Mouse (Mus musculus): ENCODE measurements around the gene Tagln. TPM values are rescaled to one million over a fixed set of nuclear protein-coding genes. Genes with fewer than 3 reads are reported as not detected.

Tagln gene
- polyA plus RNA-seq, 1 experiment from 2014 or later = 443 TPM

- Histone ChIP-seq H3K27me3 (replicated peaks; ENCODE audit: control insufficient read depth, insufficient read depth, low read length) (no peaks in the 10 kb centered on the region), H3K27ac (ENCODE audit: low read depth) (no peak overlapping the region), H3K4me2 (ENCODE audit: low read length) (no peak overlapping the region), H3K36me3 (ENCODE audit: control insufficient read depth, insufficient read depth, low read length) (peaks cover 66% of the 10 kb centered on the region), H3K9ac (ENCODE audit: low read length) (no peak overlapping the region), H3K4me3 (ENCODE audit: low read depth, low read length) (no peak overlapping the region), H3K9me3 (ENCODE audit: control insufficient read depth, low read length) (no peaks in the 10 kb centered on the region), H3K4me1 (replicated peaks; ENCODE audit: control insufficient read depth, insufficient read depth, low read length) (no peaks in the 10 kb centered on the region)
- 88% methylated on average over 16 of the region's 16 CpGs for WGBS
- no peak for ATAC-seq (replicated peaks; ENCODE audit: low FRiP score, low TSS enrichment, low read depth)
- DNase-seq (ENCODE audit: low spot score) = no peak
Observed at GRCm38 (mm10) chr9:45942464-45942863, 6.6 kb upstream of the Tagln start.

- H3K9me3 ChIP-seq (ENCODE audit: control insufficient read depth, low read length) = no peaks in the 10 kb centered on the region
- no peak overlapping the region for H3K27ac ChIP-seq (ENCODE audit: low read depth)
- H3K4me1 ChIP-seq (replicated peaks; ENCODE audit: control insufficient read depth, insufficient read depth, low read length) = peaks cover 4% of the 10 kb centered on the region
- DNase-seq (ENCODE audit: low spot score) = no peak
- no peak for ATAC-seq (replicated peaks; ENCODE audit: low FRiP score, low TSS enrichment, low read depth)
- WGBS = 64% methylated on average over 18 of the region's 18 CpGs
- no peaks in the 10 kb centered on the region for H3K27me3 ChIP-seq (replicated peaks; ENCODE audit: control insufficient read depth, insufficient read depth, low read length)
- H3K4me3 ChIP-seq (ENCODE audit: low read depth, low read length) = no peak overlapping the region
- H3K9ac ChIP-seq (ENCODE audit: low read length) = no peak overlapping the region
- no peak overlapping the region for H3K4me2 ChIP-seq (ENCODE audit: low read length)
- peaks cover 61% of the 10 kb centered on the region for H3K36me3 ChIP-seq (ENCODE audit: control insufficient read depth, insufficient read depth, low read length)
Observed at GRCm38 (mm10) chr9:45941329-45941888, 5.6 kb upstream of the Tagln start.

GRCm38 (mm10) chr9:45939794-45940193, 3.9 kb upstream of the Tagln start:
- no peak for DNase-seq (ENCODE audit: low spot score)
- WGBS = 90% methylated on average over 6 of the region's 6 CpGs
- Histone ChIP-seq H3K27ac (ENCODE audit: low read depth) (no peak overlapping the region), H3K4me2 (ENCODE audit: low read length) (no peak overlapping the region), H3K4me3 (ENCODE audit: low read depth, low read length) (no peak overlapping the region), H3K36me3 (ENCODE audit: control insufficient read depth, insufficient read depth, low read length) (peaks cover 45% of the 10 kb centered on the region), H3K27me3 (replicated peaks; ENCODE audit: control insufficient read depth, insufficient read depth, low read length) (no peaks in the 10 kb centered on the region), H3K9ac (ENCODE audit: low read length) (no peak overlapping the region), H3K9me3 (ENCODE audit: control insufficient read depth, low read length) (no peaks in the 10 kb centered on the region), H3K4me1 (replicated peaks; ENCODE audit: control insufficient read depth, insufficient read depth, low read length) (peaks cover 15% of the 10 kb centered on the region)
- ATAC-seq (replicated peaks; ENCODE audit: low FRiP score, low TSS enrichment, low read depth) = no peak

GRCm38 (mm10) chr9:45938952-45939637, 3.2 kb upstream of the Tagln start:
- Histone ChIP-seq H3K9ac (ENCODE audit: low read length) (no peak overlapping the region), H3K36me3 (ENCODE audit: control insufficient read depth, insufficient read depth, low read length) (peaks cover 38% of the 10 kb centered on the region), H3K9me3 (ENCODE audit: control insufficient read depth, low read length) (no peaks in the 10 kb centered on the region), H3K27ac (ENCODE audit: low read depth) (no peak overlapping the region), H3K4me1 (replicated peaks; ENCODE audit: control insufficient read depth, insufficient read depth, low read length) (peaks cover 15% of the 10 kb centered on the region), H3K27me3 (replicated peaks; ENCODE audit: control insufficient read depth, insufficient read depth, low read length) (no peaks in the 10 kb centered on the region), H3K4me2 (ENCODE audit: low read length) (no peak overlapping the region), H3K4me3 (ENCODE audit: low read depth, low read length) (no peak overlapping the region)
- DNase-seq (ENCODE audit: low spot score) (no peak), ATAC-seq (replicated peaks; ENCODE audit: low FRiP score, low TSS enrichment, low read depth) (no peak)
- WGBS = 85% methylated on average over 15 of the region's 15 CpGs

GRCm38 (mm10) chr9:45938088-45938487, 2.2 kb upstream of the Tagln start:
- H3K4me3 ChIP-seq (ENCODE audit: low read depth, low read length) = no peak overlapping the region
- DNase-seq (ENCODE audit: low spot score) (no peak), ATAC-seq (replicated peaks; ENCODE audit: low FRiP score, low TSS enrichment, low read depth) (no peak)
- no peak overlapping the region for H3K9ac ChIP-seq (ENCODE audit: low read length)
- peaks cover 16% of the 10 kb centered on the region for H3K4me1 ChIP-seq (replicated peaks; ENCODE audit: control insufficient read depth, insufficient read depth, low read length)
- 96% methylated on average over 8 of the region's 8 CpGs for WGBS
- H3K4me2 ChIP-seq (ENCODE audit: low read length) = no peak overlapping the region
- H3K36me3 ChIP-seq (ENCODE audit: control insufficient read depth, insufficient read depth, low read length) = peaks cover 30% of the 10 kb centered on the region
- no peaks in the 10 kb centered on the region for H3K9me3 ChIP-seq (ENCODE audit: control insufficient read depth, low read length)
- H3K27me3 ChIP-seq (replicated peaks; ENCODE audit: control insufficient read depth, insufficient read depth, low read length) = no peaks in the 10 kb centered on the region
- no peak overlapping the region for H3K27ac ChIP-seq (ENCODE audit: low read depth)

GRCm38 (mm10) chr9:45936883-45937282, 1.0 kb upstream of the Tagln start:
- peaks cover 25% of the 10 kb centered on the region for H3K4me1 ChIP-seq (replicated peaks; ENCODE audit: control insufficient read depth, insufficient read depth, low read length)

GRCm38 (mm10) chr9:45932571-45933415, 3.1 kb downstream of the Tagln start:
- WGBS = 62% methylated on average over 11 of the region's 11 CpGs
- Histone ChIP-seq H3K27ac (ENCODE audit: low read depth) (peak overlapping the region; percentile 3; the same call in 1 of the 2 replicates), H3K4me3 (ENCODE audit: low read depth, low read length) (peak overlapping the region; percentile 33; the same call in 1 of the 2 replicates), H3K9me3 (ENCODE audit: control insufficient read depth, low read length) (no peaks in the 10 kb centered on the region), H3K27me3 (replicated peaks; ENCODE audit: control insufficient read depth, insufficient read depth, low read length) (no peaks in the 10 kb centered on the region), H3K36me3 (ENCODE audit: control insufficient read depth, insufficient read depth, low read length) (peaks cover 38% of the 10 kb centered on the region), H3K4me2 (ENCODE audit: low read length) (peak overlapping the region; percentile 44), H3K4me1 (replicated peaks; ENCODE audit: control insufficient read depth, insufficient read depth, low read length) (peaks cover 25% of the 10 kb centered on the region), H3K9ac (ENCODE audit: low read length) (no peak overlapping the region; the same call in 1 of the 2 replicates)
- ATAC-seq (replicated peaks; ENCODE audit: low FRiP score, low TSS enrichment, low read depth) (no peak), DNase-seq (ENCODE audit: low spot score) (no peak)

More at GRCm38 (mm10) chr9:45936883-45937282, 1.0 kb upstream of the Tagln start:
- H3K9me3 ChIP-seq (ENCODE audit: control insufficient read depth, low read length) = no peaks in the 10 kb centered on the region
- H3K4me2 ChIP-seq (ENCODE audit: low read length) = no peak overlapping the region
- H3K36me3 ChIP-seq (ENCODE audit: control insufficient read depth, insufficient read depth, low read length) = peaks cover 19% of the 10 kb centered on the region
- H3K4me3 ChIP-seq (ENCODE audit: low read depth, low read length) = no peak overlapping the region
- peak; percentile 80 for DNase-seq (ENCODE audit: low spot score)
- peak overlapping the region; percentile 8; the same call in 1 of the 2 replicates for H3K9ac ChIP-seq (ENCODE audit: low read length)
- WGBS = 20% methylated on average over 3 of the region's 3 CpGs
- H3K27ac ChIP-seq (ENCODE audit: low read depth) = peak overlapping the region; percentile 86
- ATAC-seq (replicated peaks; ENCODE audit: low FRiP score, low TSS enrichment, low read depth) = peak; percentile 63
- no peaks in the 10 kb centered on the region for H3K27me3 ChIP-seq (replicated peaks; ENCODE audit: control insufficient read depth, insufficient read depth, low read length)

GRCm38 (mm10) chr9:45931958-45932357, 3.9 kb downstream of the Tagln start:
- H3K4me2 ChIP-seq (ENCODE audit: low read length) = 0 out of 2 replicates have a peak overlapping the region, but pooled peaks have one; percentile 44
- peaks cover 25% of the 10 kb centered on the region for H3K4me1 ChIP-seq (replicated peaks; ENCODE audit: control insufficient read depth, insufficient read depth, low read length)
- H3K36me3 ChIP-seq (ENCODE audit: control insufficient read depth, insufficient read depth, low read length) = peaks cover 47% of the 10 kb centered on the region
- no peaks in the 10 kb centered on the region for H3K9me3 ChIP-seq (ENCODE audit: control insufficient read depth, low read length)
- H3K9ac ChIP-seq (ENCODE audit: low read length) = no peak overlapping the region
- 57% methylated on average over 1 of the region's 1 CpGs for WGBS
- DNase-seq (ENCODE audit: low spot score) (no peak), ATAC-seq (replicated peaks; ENCODE audit: low FRiP score, low TSS enrichment, low read depth) (no peak)
- no peak overlapping the region for H3K4me3 ChIP-seq (ENCODE audit: low read depth, low read length)
- no peaks in the 10 kb centered on the region for H3K27me3 ChIP-seq (replicated peaks; ENCODE audit: control insufficient read depth, insufficient read depth, low read length)
- peak overlapping the region; percentile 3; the same call in 1 of the 2 replicates for H3K27ac ChIP-seq (ENCODE audit: low read depth)

Data from intestine, embryonic 14.5 days (tissue).